Mouse (Mus musculus) testis, adult 2 months (tissue): ENCODE results near the gene Mgll. TPM values are rescaled to one million over a fixed set of nuclear protein-coding genes. Genes with fewer than 3 reads are reported as not detected.

Experiments used
- H3K27ac ChIP-seq: fragments of 200-500 bp; 2 replicates; pipeline ENCODE4 v1.5.1; 2012; ENCODE audit warnings: low read depth, low read length; ENCODE audit not compliant: control insufficient read depth, insufficient read depth
- H3K27me3 ChIP-seq: fragments of 200-500 bp; 2 replicates; pipeline ENCODE4 v1.6.1; 2012; ENCODE audit warnings: mild to moderate bottlenecking, low read length, moderate library complexity; ENCODE audit not compliant: control insufficient read depth, insufficient read depth
- H3K36me3 ChIP-seq: fragments of 200-500 bp; 2 replicates; pipeline ENCODE4 v1.6.1; 2012; ENCODE audit warnings: mild to moderate bottlenecking, low read length; ENCODE audit not compliant: control insufficient read depth, insufficient read depth
- H3K4me1 ChIP-seq: fragments of 200-500 bp; 2 replicates; pipeline ENCODE4 v1.6.1; 2012; ENCODE audit warnings: low read length; ENCODE audit not compliant: control insufficient read depth, insufficient read depth
- H3K4me3 ChIP-seq: fragments of 200-500 bp; 2 replicates; pipeline ENCODE4 v1.5.1; 2012; ENCODE audit warnings: low read depth, mild to moderate bottlenecking, low read length, moderate library complexity, mixed read lengths; ENCODE audit not compliant: control insufficient read depth
- CTCF ChIP-seq: fragments of 200-500 bp; IDR thresholded peaks from 2 replicates; pipeline ENCODE4 v1.5.1; 2012; ENCODE audit warnings: low read depth, mild to moderate bottlenecking, inconsistent platforms, low read length, moderate library complexity; ENCODE audit not compliant: control insufficient read depth, insufficient read depth, insufficient replicate concordance
- POLR2A ChIP-seq: fragments of 200-500 bp; IDR thresholded peaks from 2 replicates; pipeline ENCODE4 v1.6.1; 2012; ENCODE audit warnings: low read depth, mild to moderate bottlenecking, inconsistent platforms, low read length, moderate library complexity; ENCODE audit not compliant: control insufficient read depth
- polyA plus RNA-seq: library from polyadenylated mRNA; depleted of rRNA; stranded (reverse); fragments of >200 nt; gene quantifications from 2 replicates; pipeline ENCODE4 v1.2.3, GENCODE M21; 2012

Gene Mgll
- polyA plus RNA-seq, 1 experiment = 38.5 TPM

DNA sequence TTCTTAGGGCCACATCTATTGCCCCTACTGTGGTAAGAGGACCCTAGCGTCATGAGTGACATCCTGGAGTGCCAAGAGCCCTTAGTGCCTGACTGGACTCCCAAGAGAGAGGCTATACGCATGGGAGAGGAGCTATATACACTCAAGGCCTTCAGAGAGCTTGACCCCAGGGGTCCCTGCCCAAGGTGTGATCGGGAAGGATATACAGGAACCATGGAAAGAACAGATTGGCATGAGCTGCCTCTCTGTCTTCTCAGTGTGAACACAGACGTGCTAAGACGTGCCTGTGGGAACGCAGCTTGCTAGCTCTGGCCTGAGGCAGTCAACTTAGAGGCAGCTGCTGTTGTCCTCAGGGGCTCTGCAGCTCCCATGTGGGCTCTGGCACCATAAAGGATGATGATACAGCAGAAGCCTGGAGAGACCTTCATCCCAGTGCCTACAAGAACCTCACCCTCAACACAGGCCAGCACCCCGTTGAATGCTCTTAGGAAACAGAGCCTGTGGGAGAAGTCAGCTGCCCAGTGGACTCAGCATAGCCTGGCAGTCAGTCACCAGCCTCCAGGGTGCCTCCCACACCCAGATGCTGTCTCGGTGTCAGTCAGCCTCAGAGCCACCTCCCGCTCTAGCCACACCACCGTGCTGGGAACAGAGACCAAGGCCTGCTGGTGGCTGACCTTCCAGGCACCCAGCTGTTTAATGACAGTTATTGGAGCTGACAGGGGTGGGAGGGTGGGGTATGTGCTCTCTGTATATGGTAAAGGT is 61.8 kb downstream of the Mgll start:
- TF ChIP-seq POLR2A (no peak), CTCF (no peak)
- H3K27ac ChIP-seq = no peak overlapping the region
- H3K4me3 ChIP-seq = no peak overlapping the region
- H3K4me1 ChIP-seq = peaks cover 6% of the 10 kb centered on the region
- no peaks in the 10 kb centered on the region for H3K36me3 ChIP-seq
- no peaks in the 10 kb centered on the region for H3K27me3 ChIP-seq

GRCm38 (mm10) chr6:88786732-88787445 is 62.7 kb downstream of the Mgll start:
- Histone ChIP-seq H3K27ac (peak overlapping the region; percentile 47; the same call in 1 of the 2 replicates), H3K4me1 (peaks cover 6% of the 10 kb centered on the region)
- no peak for TF ChIP-seq POLR2A
- TF ChIP-seq CTCF = no peak

DNA sequence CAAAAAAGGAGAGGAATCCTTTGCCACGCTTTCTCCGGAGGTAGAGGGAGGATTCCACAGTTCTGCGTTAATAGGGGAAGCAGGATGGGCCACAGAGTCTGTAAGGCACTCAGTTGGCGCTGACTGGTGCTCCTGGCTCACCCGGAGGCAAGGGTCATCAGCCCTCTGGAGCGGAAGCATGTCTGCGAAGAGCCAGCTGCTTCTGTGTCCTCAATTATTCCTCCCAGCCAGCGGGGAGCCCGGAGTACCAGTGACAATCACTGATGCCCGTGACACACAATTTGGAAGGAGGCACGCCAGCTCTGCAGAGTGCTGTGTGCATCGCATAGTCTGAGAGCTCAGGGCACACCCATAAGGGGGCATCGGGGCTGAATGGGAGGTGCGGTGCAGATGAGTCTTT is 63.3 kb downstream of the Mgll start:
- TF ChIP-seq CTCF (no peak), POLR2A (no peak)
- H3K36me3 ChIP-seq = no peaks in the 10 kb centered on the region
- H3K4me3 ChIP-seq = no peak overlapping the region
- H3K27me3 ChIP-seq = no peaks in the 10 kb centered on the region
- peak overlapping the region; percentile 47; the same call in 1 of the 2 replicates for H3K27ac ChIP-seq
- H3K4me1 ChIP-seq = peaks cover 6% of the 10 kb centered on the region

More at GRCm38 (mm10) chr6:88786732-88787445, 62.7 kb downstream of the Mgll start:
- H3K27me3 ChIP-seq = no peaks in the 10 kb centered on the region
- no peak overlapping the region for H3K4me3 ChIP-seq
- no peaks in the 10 kb centered on the region for H3K36me3 ChIP-seq

DNA sequence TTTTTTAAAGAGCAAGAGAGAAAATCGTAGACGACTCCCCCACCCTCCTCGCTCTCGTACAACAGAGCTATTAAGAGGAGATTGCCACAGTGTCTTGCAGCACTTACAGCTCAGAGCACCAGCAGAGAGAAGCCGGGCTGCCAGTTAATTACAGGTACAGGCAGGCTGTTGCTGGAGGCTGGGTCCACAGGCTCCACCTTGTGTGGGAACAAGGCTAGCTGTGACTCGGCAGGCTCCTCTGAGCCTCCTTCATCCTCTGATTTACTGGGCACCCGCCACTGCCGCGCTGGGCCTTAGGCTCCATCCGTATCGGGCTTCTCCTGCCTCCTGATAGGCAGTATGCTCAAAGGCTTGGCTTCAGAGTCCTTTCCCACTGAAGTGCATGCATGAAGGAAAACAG is 64.0 kb downstream of the Mgll start:
- TF ChIP-seq POLR2A (no peak), CTCF (no peak)
- H3K4me1 ChIP-seq = peaks cover 6% of the 10 kb centered on the region
- no peak overlapping the region for H3K4me3 ChIP-seq
- no peaks in the 10 kb centered on the region for H3K36me3 ChIP-seq
- H3K27me3 ChIP-seq = no peaks in the 10 kb centered on the region
- no peak overlapping the region for H3K27ac ChIP-seq

DNA sequence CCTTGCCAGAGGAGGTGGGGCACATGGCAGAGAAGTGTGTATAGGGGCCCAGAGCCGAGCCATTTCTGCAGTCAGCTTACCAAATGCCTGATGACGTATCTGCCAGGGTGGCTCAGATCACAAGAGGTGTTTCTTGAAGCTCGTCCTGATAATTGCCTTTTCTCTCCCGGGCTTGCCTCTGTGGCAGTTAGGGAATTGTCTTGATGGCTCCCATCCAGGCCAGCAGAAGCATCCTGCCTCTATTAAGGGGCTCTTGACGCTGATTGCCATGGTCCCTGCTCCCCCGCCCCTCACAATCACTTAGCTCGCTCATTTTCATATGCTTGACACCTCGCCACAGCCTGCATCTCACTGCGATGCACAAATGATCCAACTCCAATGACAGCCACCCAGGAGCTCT is 67.1 kb downstream of the Mgll start:
- H3K4me1 ChIP-seq = peaks cover 4% of the 10 kb centered on the region
- TF ChIP-seq POLR2A (no peak), CTCF (no peak)

GRCm38 (mm10) chr6:88792147-88792691 is 68.0 kb downstream of the Mgll start:
- no peaks in the 10 kb centered on the region for H3K27me3 ChIP-seq
- peaks cover 4% of the 10 kb centered on the region for H3K4me1 ChIP-seq
- H3K27ac ChIP-seq = no peak overlapping the region
- TF ChIP-seq POLR2A (no peak), CTCF (no peak)
- no peaks in the 10 kb centered on the region; the same call in 1 of the 2 replicates for H3K36me3 ChIP-seq
- no peak overlapping the region for H3K4me3 ChIP-seq

More for the DNA sequence above, 67.1 kb downstream of the Mgll start:
- H3K27ac ChIP-seq = no peak overlapping the region
- H3K4me3 ChIP-seq = no peak overlapping the region
- H3K27me3 ChIP-seq = no peaks in the 10 kb centered on the region
- H3K36me3 ChIP-seq = no peaks in the 10 kb centered on the region

DNA sequence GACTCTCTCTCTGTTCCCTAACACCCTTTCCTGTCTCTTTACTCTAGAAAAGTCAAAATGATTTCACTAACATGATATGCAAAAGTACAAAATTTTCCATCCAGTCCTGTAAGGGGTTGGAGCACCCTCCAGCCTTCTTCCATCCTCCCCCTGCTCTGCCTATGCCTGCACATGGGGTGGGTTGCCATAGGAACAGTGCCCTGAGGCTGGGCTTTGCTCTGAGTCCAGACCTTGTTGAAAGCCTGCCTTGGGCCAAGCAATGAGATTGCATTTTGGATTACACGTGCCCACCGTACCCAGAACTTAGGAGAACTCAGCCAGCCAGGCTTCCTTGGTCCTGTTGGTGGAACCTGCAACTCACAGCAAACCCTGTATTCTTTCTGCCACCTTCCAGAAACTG is 69.0 kb downstream of the Mgll start:
- TF ChIP-seq CTCF (no peak), POLR2A (no peak)
- Histone ChIP-seq H3K4me1 (peaks cover 2% of the 10 kb centered on the region), H3K36me3 (no peaks in the 10 kb centered on the region; the same call in 1 of the 2 replicates), H3K4me3 (no peak overlapping the region), H3K27ac (no peak overlapping the region), H3K27me3 (no peaks in the 10 kb centered on the region)
